Mouse (Mus musculus): ENCODE data around the gene Usp53. TPM values are rescaled to one million over a fixed set of nuclear protein-coding genes. Genes with fewer than 3 reads are reported as not detected.
A peak's percentile ranks its signal among the peaks of the same experiment; 100 is the strongest.

Gene Usp53
- polyA plus RNA-seq, 1 experiment: 5.7 TPM

- peak overlapping the region; percentile 1; the same call in 1 of the 2 replicates for H3K4me3 ChIP-seq (ENCODE audit: control insufficient read depth, low read depth, low read length)
- H3K27ac ChIP-seq (ENCODE audit: control insufficient read depth, insufficient read depth, low read depth, low read length): peak overlapping the region; percentile 34; the same call in 1 of the 2 replicates
- no peak for TF ChIP-seq CTCF (IDR thresholded peaks at IDR 0.05; ENCODE audit: control insufficient read depth, insufficient read depth, insufficient replicate concordance, low read depth, low read length)
- no peak for TF ChIP-seq POLR2A (IDR thresholded peaks at IDR 0.05; ENCODE audit: control insufficient read depth, low read depth, low read length)
- H3K4me1 ChIP-seq (ENCODE audit: control insufficient read depth, insufficient read depth, low read length): no peaks in the 10 kb centered on the region; the same call in 1 of the 2 replicates
- H3K27me3 ChIP-seq (ENCODE audit: control insufficient read depth, insufficient read depth, low read length): no peaks in the 10 kb centered on the region
- H3K36me3 ChIP-seq (ENCODE audit: control insufficient read depth, insufficient read depth, low read length): no peaks in the 10 kb centered on the region
These were observed 61.2 kb downstream of the Usp53 start for GRCm38 (mm10) chr3:122923147-122923546.

- no peak for TF ChIP-seq CTCF (IDR thresholded peaks at IDR 0.05; ENCODE audit: control insufficient read depth, insufficient read depth, insufficient replicate concordance, low read depth, low read length)
- no peak for TF ChIP-seq POLR2A (IDR thresholded peaks at IDR 0.05; ENCODE audit: control insufficient read depth, low read depth, low read length)
- Histone ChIP-seq H3K27me3 (ENCODE audit: control insufficient read depth, insufficient read depth, low read length) (no peaks in the 10 kb centered on the region), H3K36me3 (ENCODE audit: control insufficient read depth, insufficient read depth, low read length) (no peaks in the 10 kb centered on the region), H3K4me1 (ENCODE audit: control insufficient read depth, insufficient read depth, low read length) (no peaks in the 10 kb centered on the region; the same call in 1 of the 2 replicates), H3K4me3 (ENCODE audit: control insufficient read depth, low read depth, low read length) (no peak overlapping the region), H3K27ac (ENCODE audit: control insufficient read depth, insufficient read depth, low read depth, low read length) (no peak overlapping the region)
These were observed 62.4 kb downstream of the Usp53 start for GRCm38 (mm10) chr3:122921676-122922527.

GRCm38 (mm10) chr3:122920572-122921435, 63.5 kb downstream of the Usp53 start:
- H3K4me1 ChIP-seq (ENCODE audit: control insufficient read depth, insufficient read depth, low read length): no peaks in the 10 kb centered on the region
- TF ChIP-seq POLR2A (IDR thresholded peaks at IDR 0.05; ENCODE audit: control insufficient read depth, low read depth, low read length): no peak
- no peak for TF ChIP-seq CTCF (IDR thresholded peaks at IDR 0.05; ENCODE audit: control insufficient read depth, insufficient read depth, insufficient replicate concordance, low read depth, low read length)
- H3K36me3 ChIP-seq (ENCODE audit: control insufficient read depth, insufficient read depth, low read length): no peaks in the 10 kb centered on the region
- H3K27ac ChIP-seq (ENCODE audit: control insufficient read depth, insufficient read depth, low read depth, low read length): no peak overlapping the region
- H3K27me3 ChIP-seq (ENCODE audit: control insufficient read depth, insufficient read depth, low read length): no peaks in the 10 kb centered on the region
- no peak overlapping the region for H3K4me3 ChIP-seq (ENCODE audit: control insufficient read depth, low read depth, low read length)

- Histone ChIP-seq H3K27me3 (ENCODE audit: control insufficient read depth, insufficient read depth, low read length) (no peaks in the 10 kb centered on the region), H3K4me3 (ENCODE audit: control insufficient read depth, low read depth, low read length) (no peak within 1 kb of the TSS), H3K27ac (ENCODE audit: control insufficient read depth, insufficient read depth, low read depth, low read length) (no peak within 1 kb of the TSS), H3K36me3 (ENCODE audit: control insufficient read depth, insufficient read depth, low read length) (no peaks in the 10 kb centered on the region), H3K4me1 (ENCODE audit: control insufficient read depth, insufficient read depth, low read length) (no peaks in the 10 kb centered on the region)
- TF ChIP-seq POLR2A (IDR thresholded peaks at IDR 0.05; ENCODE audit: control insufficient read depth, low read depth, low read length) (no peak), CTCF (IDR thresholded peaks at IDR 0.05; ENCODE audit: control insufficient read depth, insufficient read depth, insufficient replicate concordance, low read depth, low read length) (no peak)
These were observed 65.0 kb downstream of the Usp53 start, which contains the start of gene Gm10959 for GRCm38 (mm10) chr3:122919260-122919659. Gene Gm10959 (minus strand): TSS chr3:122919360.

GRCm38 (mm10) chr3:122918672-122919071, 65.6 kb downstream of the Usp53 start:
- TF ChIP-seq CTCF (IDR thresholded peaks at IDR 0.05; ENCODE audit: control insufficient read depth, insufficient read depth, insufficient replicate concordance, low read depth, low read length) (no peak), POLR2A (IDR thresholded peaks at IDR 0.05; ENCODE audit: control insufficient read depth, low read depth, low read length) (no peak)
- no peaks in the 10 kb centered on the region for H3K36me3 ChIP-seq (ENCODE audit: control insufficient read depth, insufficient read depth, low read length)
- H3K27me3 ChIP-seq (ENCODE audit: control insufficient read depth, insufficient read depth, low read length): no peaks in the 10 kb centered on the region
- no peak overlapping the region for H3K4me3 ChIP-seq (ENCODE audit: control insufficient read depth, low read depth, low read length)
- no peak overlapping the region for H3K27ac ChIP-seq (ENCODE audit: control insufficient read depth, insufficient read depth, low read depth, low read length)
- no peaks in the 10 kb centered on the region for H3K4me1 ChIP-seq (ENCODE audit: control insufficient read depth, insufficient read depth, low read length)

- TF ChIP-seq CTCF (IDR thresholded peaks at IDR 0.05; ENCODE audit: control insufficient read depth, insufficient read depth, insufficient replicate concordance, low read depth, low read length) (no peak), POLR2A (IDR thresholded peaks at IDR 0.05; ENCODE audit: control insufficient read depth, low read depth, low read length) (no peak)
- Histone ChIP-seq H3K27ac (ENCODE audit: control insufficient read depth, insufficient read depth, low read depth, low read length) (no peak overlapping the region), H3K36me3 (ENCODE audit: control insufficient read depth, insufficient read depth, low read length) (no peaks in the 10 kb centered on the region), H3K4me3 (ENCODE audit: control insufficient read depth, low read depth, low read length) (no peak overlapping the region), H3K4me1 (ENCODE audit: control insufficient read depth, insufficient read depth, low read length) (no peaks in the 10 kb centered on the region), H3K27me3 (ENCODE audit: control insufficient read depth, insufficient read depth, low read length) (no peaks in the 10 kb centered on the region)
These were observed 68.1 kb downstream of the Usp53 start for GRCm38 (mm10) chr3:122916191-122916680.

GRCm38 (mm10) chr3:122915493-122915892, 68.8 kb downstream of the Usp53 start:
- Histone ChIP-seq H3K36me3 (ENCODE audit: control insufficient read depth, insufficient read depth, low read length) (no peaks in the 10 kb centered on the region), H3K27me3 (ENCODE audit: control insufficient read depth, insufficient read depth, low read length) (no peaks in the 10 kb centered on the region), H3K4me1 (ENCODE audit: control insufficient read depth, insufficient read depth, low read length) (no peaks in the 10 kb centered on the region), H3K4me3 (ENCODE audit: control insufficient read depth, low read depth, low read length) (no peak overlapping the region), H3K27ac (ENCODE audit: control insufficient read depth, insufficient read depth, low read depth, low read length) (no peak overlapping the region)
- no peak for TF ChIP-seq POLR2A (IDR thresholded peaks at IDR 0.05; ENCODE audit: control insufficient read depth, low read depth, low read length)
